Mouse (Mus musculus): Measurements from ENCODE around the gene Atoh8. TPM values are rescaled to one million over a fixed set of nuclear protein-coding genes. Genes with fewer than 3 reads are reported as not detected.

Atoh8 gene
- 10.8 and 11.8 TPM in 2 replicates for polyA plus RNA-seq (2014; fragmentation: Nextera tagmentation; extraction: Ambion mirVana)

- under 1% methylated on average over 68 of the region's 68 CpGs for WGBS
- Histone ChIP-seq H3K27me3 (ENCODE audit: control insufficient read depth, insufficient read depth, low read length) (peaks cover 17% of the 10 kb centered on the region), H3K27ac (ENCODE audit: low read depth, low read length) (peak within 1 kb of the TSS; percentile 70), H3K4me2 (ENCODE audit: low read depth, low read length, severe bottlenecking) (peak within 1 kb of the TSS; percentile 92), H3K4me1 (replicated peaks; ENCODE audit: control insufficient read depth, insufficient read depth, low read length) (peaks cover 26% of the 10 kb centered on the region), H3K9me3 (ENCODE audit: control insufficient read depth, low read length) (no peaks in the 10 kb centered on the region), H3K4me3 (ENCODE audit: low read depth, low read length) (peak within 1 kb of the TSS; percentile 56), H3K9ac (ENCODE audit: low read length) (peak within 1 kb of the TSS; percentile 64), H3K36me3 (ENCODE audit: control insufficient read depth, insufficient read depth, low read length) (no peaks in the 10 kb centered on the region)
- DNase-seq (ENCODE audit: low spot score) (peak; percentile 84), ATAC-seq (replicated peaks; ENCODE audit: low FRiP score) (peak; percentile 52)
Measured at GRCm38 (mm10) chr6:72235098-72235806, at the start of gene Atoh8. Gene Atoh8, minus strand, starts transcription at chr6:72235577.

- Histone ChIP-seq H3K9ac (ENCODE audit: low read length) (no peak overlapping the region), H3K36me3 (ENCODE audit: control insufficient read depth, insufficient read depth, low read length) (no peaks in the 10 kb centered on the region), H3K4me1 (replicated peaks; ENCODE audit: control insufficient read depth, insufficient read depth, low read length) (0 out of 2 replicates have a peak, but pooled peaks cover 2% of the 10 kb centered on the region), H3K4me2 (ENCODE audit: low read depth, low read length, severe bottlenecking) (no peak overlapping the region), H3K4me3 (ENCODE audit: low read depth, low read length) (no peak overlapping the region), H3K27me3 (ENCODE audit: control insufficient read depth, insufficient read depth, low read length) (no peaks in the 10 kb centered on the region), H3K9me3 (ENCODE audit: control insufficient read depth, low read length) (no peaks in the 10 kb centered on the region), H3K27ac (ENCODE audit: low read depth, low read length) (no peak overlapping the region)
- DNase-seq (ENCODE audit: low spot score), result peak; percentile 61
- no peak for ATAC-seq (replicated peaks; ENCODE audit: low FRiP score)
- 26% methylated on average over 4 of the region's 4 CpGs for WGBS
Measured at GRCm38 (mm10) chr6:72283914-72284313, 48.5 kb upstream of the Atoh8 start.

- Histone ChIP-seq H3K36me3 (ENCODE audit: control insufficient read depth, insufficient read depth, low read length) (no peaks in the 10 kb centered on the region), H3K27ac (ENCODE audit: low read depth, low read length) (no peak overlapping the region), H3K4me3 (ENCODE audit: low read depth, low read length) (no peak overlapping the region), H3K4me2 (ENCODE audit: low read depth, low read length, severe bottlenecking) (no peak overlapping the region), H3K27me3 (ENCODE audit: control insufficient read depth, insufficient read depth, low read length) (no peaks in the 10 kb centered on the region), H3K9me3 (ENCODE audit: control insufficient read depth, low read length) (no peaks in the 10 kb centered on the region), H3K4me1 (replicated peaks; ENCODE audit: control insufficient read depth, insufficient read depth, low read length) (0 out of 2 replicates have a peak, but pooled peaks cover 2% of the 10 kb centered on the region), H3K9ac (ENCODE audit: low read length) (no peak overlapping the region)
- 74% methylated on average over 7 of the region's 7 CpGs for WGBS
- ATAC-seq (replicated peaks; ENCODE audit: low FRiP score), result no peak
- DNase-seq (ENCODE audit: low spot score), result no peak
Measured at GRCm38 (mm10) chr6:72280410-72280998, 45.1 kb upstream of the Atoh8 start.

- DNase-seq (ENCODE audit: low spot score) (no peak), ATAC-seq (replicated peaks; ENCODE audit: low FRiP score) (no peak)
- H3K27ac ChIP-seq (ENCODE audit: low read depth, low read length), result no peak overlapping the region
- no peak overlapping the region for H3K9ac ChIP-seq (ENCODE audit: low read length)
- no peaks in the 10 kb centered on the region for H3K27me3 ChIP-seq (ENCODE audit: control insufficient read depth, insufficient read depth, low read length)
- H3K4me3 ChIP-seq (ENCODE audit: low read depth, low read length), result no peak overlapping the region
- H3K4me1 ChIP-seq (replicated peaks; ENCODE audit: control insufficient read depth, insufficient read depth, low read length), result no peaks in the 10 kb centered on the region
- WGBS, result 89% methylated on average over 7 of the region's 7 CpGs
- H3K4me2 ChIP-seq (ENCODE audit: low read depth, low read length, severe bottlenecking), result no peak overlapping the region
- H3K9me3 ChIP-seq (ENCODE audit: control insufficient read depth, low read length), result no peaks in the 10 kb centered on the region
- H3K36me3 ChIP-seq (ENCODE audit: control insufficient read depth, insufficient read depth, low read length), result no peaks in the 10 kb centered on the region
Measured at GRCm38 (mm10) chr6:72279505-72279904, 44.1 kb upstream of the Atoh8 start.

GRCm38 (mm10) chr6:72278835-72279234, 43.5 kb upstream of the Atoh8 start:
- 75% methylated on average over 4 of the region's 4 CpGs for WGBS
- Histone ChIP-seq H3K36me3 (ENCODE audit: control insufficient read depth, insufficient read depth, low read length) (no peaks in the 10 kb centered on the region), H3K4me2 (ENCODE audit: low read depth, low read length, severe bottlenecking) (no peak overlapping the region), H3K9ac (ENCODE audit: low read length) (no peak overlapping the region), H3K27ac (ENCODE audit: low read depth, low read length) (no peak overlapping the region), H3K4me1 (replicated peaks; ENCODE audit: control insufficient read depth, insufficient read depth, low read length) (no peaks in the 10 kb centered on the region), H3K27me3 (ENCODE audit: control insufficient read depth, insufficient read depth, low read length) (no peaks in the 10 kb centered on the region), H3K9me3 (ENCODE audit: control insufficient read depth, low read length) (no peaks in the 10 kb centered on the region), H3K4me3 (ENCODE audit: low read depth, low read length) (no peak overlapping the region)
- DNase-seq (ENCODE audit: low spot score) (no peak), ATAC-seq (replicated peaks; ENCODE audit: low FRiP score) (no peak)

- no peaks in the 10 kb centered on the region for H3K9me3 ChIP-seq (ENCODE audit: control insufficient read depth, low read length)
- H3K4me2 ChIP-seq (ENCODE audit: low read depth, low read length, severe bottlenecking), result no peak overlapping the region
- DNase-seq (ENCODE audit: low spot score), result no peak
- WGBS, result 78% methylated on average over 9 of the region's 9 CpGs
- H3K27me3 ChIP-seq (ENCODE audit: control insufficient read depth, insufficient read depth, low read length), result no peaks in the 10 kb centered on the region
- H3K27ac ChIP-seq (ENCODE audit: low read depth, low read length), result no peak overlapping the region
- no peak overlapping the region for H3K9ac ChIP-seq (ENCODE audit: low read length)
- no peaks in the 10 kb centered on the region for H3K36me3 ChIP-seq (ENCODE audit: control insufficient read depth, insufficient read depth, low read length)
- no peak overlapping the region for H3K4me3 ChIP-seq (ENCODE audit: low read depth, low read length)
- H3K4me1 ChIP-seq (replicated peaks; ENCODE audit: control insufficient read depth, insufficient read depth, low read length), result no peaks in the 10 kb centered on the region
- no peak for ATAC-seq (replicated peaks; ENCODE audit: low FRiP score)
Measured at GRCm38 (mm10) chr6:72277508-72278166, 42.3 kb upstream of the Atoh8 start.

- DNase-seq (ENCODE audit: low spot score) (no peak), ATAC-seq (replicated peaks; ENCODE audit: low FRiP score) (no peak)
- no peak overlapping the region for H3K4me3 ChIP-seq (ENCODE audit: low read depth, low read length)
- H3K27ac ChIP-seq (ENCODE audit: low read depth, low read length), result no peak overlapping the region
- 86% methylated on average over 13 of the region's 13 CpGs for WGBS
- no peaks in the 10 kb centered on the region for H3K4me1 ChIP-seq (replicated peaks; ENCODE audit: control insufficient read depth, insufficient read depth, low read length)
- H3K9ac ChIP-seq (ENCODE audit: low read length), result no peak overlapping the region
- no peak overlapping the region for H3K4me2 ChIP-seq (ENCODE audit: low read depth, low read length, severe bottlenecking)
- H3K36me3 ChIP-seq (ENCODE audit: control insufficient read depth, insufficient read depth, low read length), result no peaks in the 10 kb centered on the region
- no peaks in the 10 kb centered on the region for H3K27me3 ChIP-seq (ENCODE audit: control insufficient read depth, insufficient read depth, low read length)
- H3K9me3 ChIP-seq (ENCODE audit: control insufficient read depth, low read length), result no peaks in the 10 kb centered on the region
Measured at GRCm38 (mm10) chr6:72276972-72277441, 41.6 kb upstream of the Atoh8 start.

GRCm38 (mm10) chr6:72276141-72276540, 40.8 kb upstream of the Atoh8 start:
- ATAC-seq (replicated peaks; ENCODE audit: low FRiP score) (no peak), DNase-seq (ENCODE audit: low spot score) (no peak)
- H3K4me2 ChIP-seq (ENCODE audit: low read depth, low read length, severe bottlenecking), result no peak overlapping the region
- no peaks in the 10 kb centered on the region for H3K4me1 ChIP-seq (replicated peaks; ENCODE audit: control insufficient read depth, insufficient read depth, low read length)
- no peaks in the 10 kb centered on the region for H3K9me3 ChIP-seq (ENCODE audit: control insufficient read depth, low read length)
- no peaks in the 10 kb centered on the region for H3K27me3 ChIP-seq (ENCODE audit: control insufficient read depth, insufficient read depth, low read length)
- H3K9ac ChIP-seq (ENCODE audit: low read length), result no peak overlapping the region
- WGBS, result 90% methylated on average over 6 of the region's 6 CpGs
- no peak overlapping the region for H3K4me3 ChIP-seq (ENCODE audit: low read depth, low read length)
- no peaks in the 10 kb centered on the region for H3K36me3 ChIP-seq (ENCODE audit: control insufficient read depth, insufficient read depth, low read length)
- H3K27ac ChIP-seq (ENCODE audit: low read depth, low read length), result no peak overlapping the region

Data from forebrain, embryonic 11.5 days (tissue).